Mouse (Mus musculus): ENCODE measurements around the gene Medag.

Gene Medag

DNA sequence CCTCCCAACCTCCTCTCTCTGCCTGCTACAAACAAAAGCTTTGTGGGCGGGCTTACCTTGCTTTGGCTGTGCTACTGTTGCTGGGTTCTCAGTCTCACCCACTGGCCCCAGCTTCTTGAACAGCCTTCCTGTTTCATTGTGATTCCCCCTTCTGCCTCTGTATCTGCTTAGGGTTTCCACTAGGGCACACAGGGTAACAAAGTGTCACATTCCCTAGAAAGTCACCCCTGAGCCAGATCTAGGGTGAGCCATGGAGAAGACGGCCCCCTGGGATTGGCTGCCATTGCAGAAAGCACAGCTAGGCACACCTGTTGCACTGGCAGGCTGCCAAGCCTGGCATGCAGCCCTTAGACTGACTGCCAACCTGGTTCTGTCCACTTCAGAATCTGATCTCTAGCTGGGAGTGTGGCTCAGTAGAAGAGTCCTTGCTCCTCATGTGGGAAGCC is 17.3 kb downstream of the Medag start:
- DNase-seq (ENCODE audit: low read depth), result peak; percentile 72

GRCm38 (mm10) chr5:149429541-149429940 is 18.0 kb downstream of the Medag start:
- no peak for DNase-seq (ENCODE audit: low read depth)

DNA sequence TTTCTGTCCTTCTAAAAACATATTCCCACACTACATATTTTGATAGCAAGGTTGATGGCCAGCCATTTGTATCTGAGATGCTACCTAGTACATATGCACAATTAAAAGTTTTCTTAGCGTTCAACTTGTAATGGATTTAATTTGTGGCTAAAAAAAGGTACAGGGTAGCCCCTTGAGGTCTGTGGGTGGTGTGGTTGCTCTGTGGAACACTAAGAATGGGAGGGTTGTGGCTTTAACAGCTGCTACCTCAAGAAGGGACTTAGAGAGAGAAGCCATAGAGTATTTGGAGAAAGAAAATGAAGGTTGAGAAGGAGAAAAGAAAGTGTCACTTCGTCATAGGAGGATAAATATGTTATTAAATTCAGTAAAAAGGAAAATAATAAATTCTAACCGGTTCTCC is 19.4 kb downstream of the Medag start:
- DNase-seq (ENCODE audit: low read depth), result peak; percentile 38

DNA sequence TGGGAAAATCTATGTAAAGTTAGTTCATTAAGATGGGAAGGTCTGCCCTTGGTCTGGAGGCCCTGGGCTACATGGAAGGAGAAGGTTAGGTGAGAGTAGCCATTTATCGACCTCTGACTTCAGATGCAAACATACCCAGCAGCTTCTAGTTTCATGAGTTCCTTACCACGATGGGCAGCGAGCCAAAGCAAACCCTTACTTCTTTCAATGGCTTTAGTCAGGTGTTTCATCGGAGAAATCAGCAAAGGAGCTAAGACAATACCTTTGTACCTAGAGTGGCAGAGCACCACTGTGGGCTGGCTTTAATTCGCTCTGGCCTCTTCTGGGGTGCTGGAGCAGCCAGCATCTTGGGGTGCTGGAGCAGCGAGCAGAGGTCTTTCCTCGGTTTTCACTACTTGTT is 22.1 kb downstream of the Medag start:
- no peak for DNase-seq (ENCODE audit: low read depth)

- peak; percentile 39 for DNase-seq (ENCODE audit: low read depth)
These were observed 22.7 kb downstream of the Medag start for GRCm38 (mm10) chr5:149434141-149434690.

- DNase-seq (ENCODE audit: low read depth), result no peak
These were observed 25.0 kb downstream of the Medag start for GRCm38 (mm10) chr5:149436541-149436940.

- no peak for DNase-seq (ENCODE audit: low read depth)
These were observed 25.6 kb downstream of the Medag start for GRCm38 (mm10) chr5:149437150-149437549.

DNA sequence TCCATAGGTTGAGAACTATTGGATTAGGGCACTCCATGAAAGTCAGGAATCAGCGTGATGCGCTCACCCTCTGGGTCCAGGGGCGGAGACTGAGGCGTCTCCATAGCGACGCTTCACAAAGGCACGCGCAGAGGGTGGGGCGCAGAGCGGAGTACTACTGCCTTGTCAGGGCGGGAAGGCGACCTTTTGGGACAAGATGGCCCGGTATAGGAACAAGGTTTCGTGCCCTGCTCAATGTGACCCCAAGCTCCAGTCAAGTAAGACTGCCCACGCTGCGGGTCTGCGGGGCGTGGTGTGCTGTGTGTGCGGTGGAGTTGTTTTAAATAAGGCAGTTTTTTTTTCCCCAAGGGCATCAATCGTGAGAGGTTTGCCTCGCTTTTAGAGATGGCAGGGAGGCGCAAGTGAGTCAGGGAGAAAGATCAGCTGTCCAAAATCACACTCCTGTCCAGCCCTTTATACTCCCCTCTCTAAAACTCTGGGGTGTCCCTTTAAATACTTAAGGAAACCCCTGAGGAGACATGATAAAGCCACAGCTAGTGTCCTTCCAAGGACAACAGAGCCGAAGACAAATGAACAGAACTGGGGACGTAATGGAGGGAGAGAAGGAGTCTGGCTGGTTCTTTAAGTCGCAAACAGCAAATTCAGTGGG is 28.1 kb downstream of the Medag start, which contains the start of gene Tex26:
Tex26 (plus strand) TSS at position 130 of the 649 bp plus-strand sequence.
- peak; percentile 65 for DNase-seq (ENCODE audit: low read depth)

GRCm38 (mm10) chr5:149440180-149440573 is 28.6 kb downstream of the Medag start:
- no peak for DNase-seq (ENCODE audit: low read depth)

GRCm38 (mm10) chr5:149441646-149442276 is 30.2 kb downstream of the Medag start:
- no peak for DNase-seq (ENCODE audit: low read depth)

GRCm38 (mm10) chr5:149442277-149442660 is 30.7 kb downstream of the Medag start:
- no peak for DNase-seq (ENCODE audit: low read depth)

DNA sequence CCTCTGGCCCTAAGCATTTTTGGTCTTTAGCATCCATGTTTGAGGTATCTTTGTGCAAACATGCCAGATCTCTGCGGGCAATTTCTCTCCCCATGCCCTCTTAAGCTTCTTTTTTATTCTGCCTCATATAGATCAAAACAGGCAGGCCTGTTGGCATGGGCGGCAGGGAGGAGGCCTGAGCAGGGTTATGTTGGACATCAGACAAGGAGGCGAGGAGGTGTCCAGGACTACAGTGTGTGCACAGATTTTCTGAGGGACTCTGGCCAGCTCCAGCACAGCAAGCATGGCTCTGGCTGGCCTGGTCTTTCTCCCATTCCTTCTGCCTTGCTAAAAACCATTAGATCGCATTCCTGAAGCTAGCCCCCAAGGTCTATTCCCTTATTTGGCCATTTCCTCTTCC is 32.9 kb downstream of the Medag start:
- DNase-seq (ENCODE audit: low read depth), result no peak

GRCm38 (mm10) chr5:149446495-149446894 is 34.9 kb downstream of the Medag start:
- no peak for DNase-seq (ENCODE audit: low read depth)

DNA sequence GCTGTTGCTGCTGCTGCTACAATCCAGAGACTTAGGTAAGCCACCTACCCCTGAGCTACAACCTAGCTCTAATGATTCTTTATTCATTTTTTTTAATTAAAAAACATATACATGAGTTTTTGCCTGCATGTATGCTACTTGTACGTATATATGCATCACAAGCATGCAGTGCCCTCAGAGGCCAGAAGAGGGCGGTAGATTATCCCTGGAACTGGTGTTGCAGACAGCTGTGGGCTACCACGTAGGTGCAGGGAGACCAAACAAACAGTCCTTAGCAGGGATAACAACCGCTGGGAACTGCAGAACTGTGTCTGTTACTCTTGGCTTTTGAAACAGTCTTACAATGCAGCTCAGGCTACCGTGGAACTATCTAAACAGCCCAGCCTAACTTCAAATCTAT is 36.2 kb downstream of the Medag start:
- peak; percentile 38 for DNase-seq (ENCODE audit: low read depth)

- DNase-seq (ENCODE audit: low read depth), result no peak
These were observed 37.9 kb downstream of the Medag start for GRCm38 (mm10) chr5:149449406-149449805.

DNA sequence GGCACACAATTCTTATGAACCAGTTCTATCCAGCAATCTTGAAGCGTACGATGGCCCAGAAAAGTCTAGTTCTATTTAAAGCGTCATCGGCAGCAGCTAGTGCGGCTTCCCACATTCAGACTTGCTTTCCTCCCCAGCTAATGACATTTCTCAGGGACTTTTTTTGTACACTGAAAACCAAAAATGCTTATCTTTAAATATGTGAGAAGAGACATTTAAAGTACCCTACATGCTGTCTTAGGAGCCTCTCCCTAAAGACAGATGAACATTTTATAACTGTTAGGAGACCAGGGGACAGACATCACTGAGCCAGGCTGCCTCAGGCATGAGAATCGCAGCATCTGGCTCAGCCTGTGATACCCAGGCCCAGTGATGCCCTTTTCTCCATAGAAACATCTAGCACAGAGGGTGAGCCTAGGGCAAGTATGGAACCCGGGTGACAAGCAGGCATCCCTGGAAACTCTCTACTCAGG is 39.7 kb downstream of the Medag start:
- no peak for DNase-seq (ENCODE audit: low read depth)

DNA sequence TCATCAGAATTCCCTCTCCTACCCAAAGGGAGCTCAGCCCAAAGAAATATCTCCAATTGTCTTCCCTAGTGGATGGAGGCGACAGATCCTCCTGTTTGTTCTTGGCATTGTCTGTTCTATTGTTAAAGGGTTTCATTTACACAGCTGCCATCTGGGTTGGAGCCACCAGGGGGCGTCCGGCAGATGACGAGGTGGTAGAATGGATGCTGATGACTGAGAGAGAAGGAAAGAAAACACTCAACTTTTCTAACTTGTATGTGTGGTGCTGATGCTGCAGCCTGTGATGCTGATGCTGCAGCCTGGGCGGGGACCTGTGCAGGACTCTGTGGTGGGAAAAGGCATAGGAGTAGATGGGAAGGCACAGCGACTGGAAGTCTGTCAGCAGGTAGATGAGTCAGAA is 42.7 kb downstream of the Medag start:
- DNase-seq (ENCODE audit: low read depth), result peak; percentile 78

DNA sequence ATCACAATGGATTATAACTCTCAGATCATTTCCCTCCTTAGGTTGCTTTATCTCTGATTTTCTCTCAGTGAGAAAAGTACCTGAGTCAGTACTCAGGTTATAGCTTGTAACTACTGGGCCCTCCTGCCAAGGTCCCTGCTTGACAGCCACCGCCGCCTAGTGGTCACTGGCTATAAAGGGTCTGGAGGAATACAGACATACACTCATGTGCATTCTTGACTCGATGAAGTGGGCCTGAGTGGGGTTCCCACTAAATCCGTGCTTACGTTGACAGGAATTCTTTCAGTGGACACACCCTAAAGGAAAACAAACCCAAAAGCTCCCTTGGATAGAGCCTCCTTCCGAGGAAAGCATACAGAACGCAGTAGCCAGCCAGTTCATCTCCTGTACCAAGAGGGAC is 45.0 kb downstream of the Medag start:
- no peak for DNase-seq (ENCODE audit: low read depth)

- DNase-seq (ENCODE audit: low read depth), result no peak
These were observed 50.5 kb downstream of the Medag start for GRCm38 (mm10) chr5:149462071-149462470.

DNA sequence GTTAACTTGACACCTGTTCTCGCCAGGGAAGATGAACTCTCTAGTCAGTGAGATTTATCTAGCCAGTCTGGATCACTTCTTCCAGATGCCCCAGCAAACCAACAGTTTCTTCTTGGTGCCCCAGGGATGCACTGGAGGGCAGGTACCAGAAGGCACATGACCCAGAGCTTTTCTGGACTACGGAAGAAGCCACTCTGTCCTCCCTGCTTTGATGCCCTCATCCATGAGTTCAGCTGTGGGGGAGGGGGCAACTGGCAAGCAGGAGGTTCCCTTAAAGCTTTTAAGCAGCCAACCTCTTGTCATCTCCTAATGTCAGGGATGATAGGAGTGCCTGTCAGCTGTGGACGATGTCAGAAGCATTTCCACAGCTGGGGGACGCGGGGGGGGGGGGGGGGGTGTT is 53.8 kb downstream of the Medag start:
- no peak for DNase-seq (ENCODE audit: low read depth)

DNA sequence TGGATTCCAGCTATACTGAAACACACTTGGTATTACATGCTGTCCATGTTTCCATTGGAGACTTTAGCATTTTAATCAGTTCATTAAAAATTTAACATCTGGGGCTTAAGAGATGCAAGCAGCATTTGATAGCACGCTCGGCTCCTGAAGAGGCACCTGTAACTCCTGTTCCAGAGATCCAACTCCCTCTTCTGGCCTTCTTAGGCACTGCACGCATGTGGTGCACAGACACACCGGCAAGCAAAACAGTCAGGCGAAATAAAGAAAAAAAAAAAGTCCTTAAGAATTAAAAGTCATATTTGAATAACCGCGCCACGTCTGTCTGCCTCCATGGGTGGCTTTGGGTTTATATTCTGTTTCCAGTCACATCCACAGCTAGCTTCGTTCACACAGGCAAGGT is 62.6 kb downstream of the Medag start:
- peak; percentile 10 for DNase-seq (ENCODE audit: low read depth)

GRCm38 (mm10) chr5:149474701-149475468 is 63.3 kb downstream of the Medag start:
- no peak for DNase-seq (ENCODE audit: low read depth)
